Mouse (Mus musculus) lung, adult 2 months (tissue): Measurements from ENCODE around the gene Kif19a.

Experiments
- CTCF ChIP-seq: fragments of 200-500 bp; IDR thresholded peaks from 2 replicates; pipeline ENCODE4 v1.5.1; 2011; ENCODE audit warnings: mild to moderate bottlenecking, low read length, control low read depth; ENCODE audit not compliant: insufficient read depth
- POLR2A ChIP-seq: fragments of 200-500 bp; IDR thresholded peaks from 2 replicates; pipeline ENCODE4 v1.6.1; 2011; ENCODE audit warnings: low read depth, mild to moderate bottlenecking, control low read depth, low read length, borderline replicate concordance; ENCODE audit errors: extremely low read depth

DNA sequence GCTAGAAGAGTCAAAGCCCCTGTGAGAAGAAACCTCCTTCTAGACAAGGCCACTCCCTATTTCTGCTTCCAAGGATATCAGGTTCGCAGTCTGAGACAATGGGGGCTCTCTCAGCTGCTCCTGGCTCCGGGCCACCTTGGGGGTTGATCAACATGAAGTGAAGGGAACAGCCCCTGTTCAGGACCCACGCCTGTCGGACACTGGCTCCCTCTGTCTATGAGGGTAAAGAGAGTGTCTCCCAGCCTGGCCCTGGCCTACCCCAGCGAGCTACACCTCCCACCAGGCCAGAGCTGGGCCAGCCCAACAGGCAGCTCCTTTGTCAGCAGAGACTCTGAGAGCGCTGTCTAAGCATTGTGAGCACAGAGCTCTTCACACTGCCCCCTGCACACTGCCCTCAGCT, 4.7 kb downstream of the Kif19a start:
- TF ChIP-seq POLR2A (no peak), CTCF (no peak)
